Mouse (Mus musculus) heart, adult 2 months (tissue): Measurements from ENCODE around the gene Gtf2h3.

Experiments
- CTCF ChIP-seq: fragments of 200-600 bp; IDR thresholded peaks from 2 replicates; pipeline ENCODE4 v1.8.1; 2022; ENCODE audit warnings: antibody characterized with exemption, mild to moderate bottlenecking, moderate library complexity
- POLR2A ChIP-seq: fragments of 200-500 bp; IDR thresholded peaks from 2 replicates; pipeline ENCODE4 v1.6.1; 2011; ENCODE audit warnings: mild to moderate bottlenecking, low read depth, low read length, control low read depth; ENCODE audit not compliant: insufficient read depth

DNA sequence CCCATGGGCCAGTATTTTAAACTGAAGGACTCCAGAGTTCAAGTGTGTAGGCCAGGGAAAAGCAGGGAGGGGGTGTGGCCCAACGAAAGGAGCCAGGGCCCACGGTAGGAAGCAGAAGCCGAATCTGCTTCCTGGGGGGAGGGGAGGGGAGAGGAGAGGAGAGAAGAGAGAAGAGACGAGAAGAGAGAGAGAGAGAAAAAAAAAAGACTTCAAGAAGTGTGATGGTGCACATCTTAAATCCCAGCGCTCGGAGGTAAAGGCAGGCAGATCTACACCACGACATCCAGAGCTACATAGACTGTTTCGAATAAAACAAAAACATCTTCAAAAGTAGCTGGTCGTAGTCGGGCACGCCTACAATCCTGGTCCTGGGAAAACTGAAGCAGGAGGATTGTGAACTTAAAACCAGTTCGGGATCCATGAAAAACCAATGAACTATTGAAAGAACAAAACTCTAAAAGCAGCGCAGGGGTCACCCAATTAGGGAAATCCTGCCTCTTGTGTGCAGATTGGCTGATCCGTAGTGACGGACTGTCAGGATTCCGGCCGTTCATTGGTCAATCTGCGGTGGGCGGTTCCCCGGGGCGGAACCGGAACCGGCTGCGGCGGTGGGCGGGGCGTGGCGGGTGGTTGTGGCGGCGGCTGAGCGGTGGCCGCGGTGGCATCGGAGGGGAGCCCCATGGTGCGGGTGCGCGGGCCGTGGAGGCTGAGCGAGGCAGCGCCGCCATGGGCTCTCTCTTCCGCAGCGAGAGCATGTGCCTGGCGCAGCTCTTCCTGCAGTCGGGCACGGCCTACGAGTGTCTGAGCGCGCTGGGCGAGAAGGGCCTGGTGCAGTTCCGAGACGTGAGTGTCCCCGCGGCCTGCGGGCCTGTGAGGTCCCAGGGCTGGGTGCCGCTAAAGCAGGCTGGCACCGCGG lies 49.8 kb downstream of the Gtf2h3 start, which contains the start of gene Atp6v0a2:
- TF ChIP-seq CTCF = no peak
- TF ChIP-seq POLR2A = peak; percentile 72
